Mouse (Mus musculus) retina, embryonic 14.5 days (tissue): ENCODE measurements around the gene Plekha6.
"Not testable (repeated sequence)": the region's sequence is repeated elsewhere in the genome, so short reads cannot be mapped to it uniquely, and the experiment has no call there.

Experiments
- DNase-seq: peaks from one replicate; pipeline ENCODE4 v3.0.0-alpha.2; 2015; ENCODE audit warnings: low spot score

Plekha6 gene

DNA sequence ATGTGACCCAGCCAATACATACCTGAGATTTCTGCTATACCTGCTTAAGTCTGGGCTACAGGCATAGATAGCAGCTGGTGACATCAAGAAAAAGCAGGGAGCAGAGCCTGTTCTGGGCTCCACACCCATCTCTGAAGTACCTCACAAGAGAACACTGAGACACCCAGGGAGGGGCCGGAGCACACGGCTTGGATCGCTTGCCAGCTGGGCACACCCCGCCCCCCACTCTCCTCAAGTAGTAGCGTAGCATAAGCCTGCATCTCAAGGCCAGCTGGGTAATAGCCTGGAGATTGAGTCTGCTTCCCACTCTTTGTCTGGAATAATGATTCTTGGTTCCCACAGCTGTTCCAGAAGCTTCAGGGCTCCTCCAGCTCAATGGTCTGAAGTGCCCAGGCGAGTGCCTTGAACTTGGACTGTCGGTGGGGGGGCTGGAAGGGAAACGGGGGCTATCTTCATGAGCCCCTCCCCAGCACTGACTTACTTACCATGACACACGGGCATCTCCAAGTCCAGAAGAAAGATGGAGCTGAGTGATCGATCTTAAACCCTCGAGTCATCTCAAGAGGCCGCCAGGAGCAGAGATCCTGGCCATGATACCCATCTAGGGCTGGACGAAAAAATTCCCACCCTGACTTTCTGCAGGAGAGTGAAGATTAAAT is 157.4 kb downstream of the Plekha6 start, which contains the start of gene Kiss1:
TSS of gene Kiss1 (plus strand) at position 609 of the 659 bp plus-strand sequence.
- DNase-seq, result no peak

DNA sequence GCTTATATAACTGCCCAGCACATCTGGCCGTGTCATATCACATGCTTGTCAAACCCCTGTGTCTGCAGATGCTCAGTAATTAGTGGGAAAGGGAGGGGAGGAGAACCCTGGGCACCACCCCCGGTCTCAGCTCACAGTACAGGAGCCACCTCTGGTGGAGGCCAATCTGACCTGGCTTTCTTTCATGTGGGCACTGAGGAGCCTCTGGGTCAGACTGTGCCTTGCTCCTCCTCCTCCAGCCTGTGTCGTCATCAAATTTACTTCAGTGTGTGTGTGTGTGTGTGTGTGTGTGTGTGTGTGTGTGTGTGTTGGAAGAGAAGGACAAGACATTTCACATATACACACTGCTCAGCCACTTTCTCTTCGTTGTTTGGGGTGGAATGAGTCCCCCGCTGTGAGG is 159.3 kb downstream of the Plekha6 start:
- DNase-seq, result no peak

DNA sequence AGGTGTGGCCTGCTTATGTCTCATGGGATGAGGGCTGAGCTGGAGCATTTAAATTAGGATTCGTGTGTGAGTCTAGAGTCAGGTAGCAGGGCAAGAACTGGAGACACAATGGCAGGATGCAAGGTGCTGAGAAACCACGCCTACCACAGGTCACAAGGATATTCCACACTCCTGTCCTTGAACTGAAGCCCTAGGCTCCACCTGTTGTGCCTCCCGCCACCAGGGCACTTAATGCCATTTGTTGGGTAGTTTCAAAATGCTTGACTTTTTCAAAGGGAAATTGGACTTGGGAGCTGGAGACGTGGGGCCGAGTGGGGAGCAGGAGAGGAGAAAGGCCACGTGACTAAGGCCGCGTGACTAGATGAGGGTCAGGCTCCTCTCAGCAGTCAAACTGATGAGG is 161.9 kb downstream of the Plekha6 start:
- DNase-seq, result no peak

DNA sequence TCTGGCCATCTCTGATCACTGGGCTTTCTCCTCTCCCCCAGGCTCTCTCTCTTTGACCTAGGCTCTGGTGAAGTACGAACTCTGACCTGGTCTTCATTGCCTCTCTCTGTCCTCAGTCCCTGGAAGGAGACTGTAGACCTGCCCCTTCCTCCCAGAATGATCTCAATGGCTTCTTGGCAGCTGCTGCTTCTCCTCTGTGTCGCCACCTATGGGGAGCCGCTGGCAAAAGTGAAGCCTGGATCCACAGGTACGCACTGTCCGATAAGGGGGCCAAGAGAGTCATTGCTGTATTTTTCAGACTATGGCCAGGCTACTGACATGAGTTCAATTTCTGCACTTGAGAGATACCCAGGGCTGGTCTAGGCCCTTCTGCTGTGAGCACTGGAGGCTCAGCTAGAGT is 163.1 kb downstream of the Plekha6 start:
- no peak for DNase-seq

DNA sequence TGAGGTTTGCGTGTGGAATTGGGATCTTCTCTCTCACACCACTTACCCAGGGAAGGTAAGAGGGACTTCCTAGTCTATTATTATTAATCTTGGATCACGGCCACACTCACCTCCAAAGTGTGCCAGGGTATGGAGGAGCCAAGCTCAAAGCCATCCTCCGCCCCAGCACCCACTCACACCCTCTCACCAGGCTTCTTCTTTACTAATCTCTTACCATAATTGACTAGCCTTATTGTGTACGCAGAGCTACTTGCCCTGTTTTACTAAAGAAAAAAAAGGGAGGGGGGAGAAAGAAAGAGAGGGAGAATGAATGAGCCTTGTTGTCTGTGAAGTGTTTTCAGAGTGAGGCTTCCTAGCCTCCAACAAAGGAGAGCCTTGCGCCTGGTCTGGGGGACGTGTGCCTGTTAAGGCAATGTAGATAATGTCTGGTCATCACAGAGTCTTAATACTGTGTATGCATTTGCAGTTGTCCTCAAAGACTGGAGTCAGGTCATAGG is 164.3 kb downstream of the Plekha6 start:
- DNase-seq, result no peak

DNA sequence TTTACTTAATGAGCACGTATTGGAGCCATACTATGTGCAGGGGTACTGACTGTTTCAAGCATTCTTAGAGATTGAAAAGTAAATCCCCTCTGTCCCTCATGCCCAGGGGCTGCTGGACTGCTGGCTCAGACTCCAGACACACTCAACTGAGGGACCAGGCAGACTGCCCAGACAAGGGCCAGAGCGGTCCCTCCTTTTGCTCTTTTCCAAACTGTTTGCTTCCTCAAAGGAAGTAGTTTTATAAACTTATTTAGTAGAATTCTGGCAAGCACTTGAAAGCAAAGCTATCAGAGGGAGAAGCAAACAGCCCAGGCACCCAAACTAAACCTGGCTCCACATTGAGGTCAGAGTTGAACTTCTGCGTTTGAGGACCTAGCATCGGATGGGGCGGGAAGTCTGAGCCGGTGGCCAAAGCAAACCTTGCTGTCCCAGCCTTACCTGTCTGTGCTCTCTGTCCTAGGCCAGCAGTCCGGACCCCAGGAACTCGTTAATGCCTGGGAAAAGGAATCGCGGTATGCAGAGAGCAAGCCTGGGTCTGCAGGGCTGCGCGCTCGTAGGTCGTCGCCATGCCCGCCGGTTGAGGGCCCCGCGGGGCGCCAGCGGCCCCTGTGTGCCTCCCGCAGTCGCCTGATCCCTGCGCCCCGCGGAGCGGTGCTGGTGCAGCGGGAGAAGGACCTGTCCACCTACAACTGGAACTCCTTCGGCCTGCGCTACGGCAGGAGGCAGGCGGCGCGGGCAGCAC is 165.1 kb downstream of the Plekha6 start:
- DNase-seq, result peak; percentile 28

DNA sequence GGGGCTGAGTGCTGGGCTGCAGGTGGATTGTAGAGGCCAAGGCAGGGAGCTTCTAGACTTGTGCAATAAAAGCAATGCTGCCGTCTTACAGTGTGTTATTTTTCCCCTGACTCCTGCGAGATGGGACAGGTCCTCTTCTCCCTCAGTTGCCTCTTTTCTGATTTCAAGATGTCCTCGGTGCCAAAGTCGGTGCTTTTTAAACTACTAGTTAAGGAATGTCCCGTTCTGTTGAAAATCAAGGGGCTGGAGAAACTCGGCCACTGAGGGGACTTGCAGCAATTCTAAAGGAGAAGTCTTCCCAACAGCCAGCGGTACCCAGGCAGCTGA is 165.6 kb downstream of the Plekha6 start:
- no peak for DNase-seq

DNA sequence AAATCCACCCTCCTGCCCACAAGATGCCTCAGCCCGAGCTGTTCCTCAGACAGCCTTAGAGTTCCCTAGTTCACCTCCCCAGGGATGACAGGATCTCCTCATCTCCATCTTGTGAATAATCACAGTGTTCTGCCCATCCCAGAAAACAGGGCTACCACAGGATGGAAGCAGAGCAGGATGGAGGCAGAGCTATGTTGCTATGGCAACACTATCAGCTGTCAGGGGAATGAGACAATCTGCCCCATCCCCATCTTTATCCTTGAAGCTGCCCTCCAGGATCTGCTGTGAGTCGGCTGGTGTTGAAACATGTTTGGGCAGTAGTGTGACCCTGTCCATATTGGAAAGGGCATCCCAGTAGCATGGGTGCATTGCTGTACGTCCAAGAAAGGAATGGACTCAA is 167.1 kb downstream of the Plekha6 start:
- peak; percentile 27 for DNase-seq

DNA sequence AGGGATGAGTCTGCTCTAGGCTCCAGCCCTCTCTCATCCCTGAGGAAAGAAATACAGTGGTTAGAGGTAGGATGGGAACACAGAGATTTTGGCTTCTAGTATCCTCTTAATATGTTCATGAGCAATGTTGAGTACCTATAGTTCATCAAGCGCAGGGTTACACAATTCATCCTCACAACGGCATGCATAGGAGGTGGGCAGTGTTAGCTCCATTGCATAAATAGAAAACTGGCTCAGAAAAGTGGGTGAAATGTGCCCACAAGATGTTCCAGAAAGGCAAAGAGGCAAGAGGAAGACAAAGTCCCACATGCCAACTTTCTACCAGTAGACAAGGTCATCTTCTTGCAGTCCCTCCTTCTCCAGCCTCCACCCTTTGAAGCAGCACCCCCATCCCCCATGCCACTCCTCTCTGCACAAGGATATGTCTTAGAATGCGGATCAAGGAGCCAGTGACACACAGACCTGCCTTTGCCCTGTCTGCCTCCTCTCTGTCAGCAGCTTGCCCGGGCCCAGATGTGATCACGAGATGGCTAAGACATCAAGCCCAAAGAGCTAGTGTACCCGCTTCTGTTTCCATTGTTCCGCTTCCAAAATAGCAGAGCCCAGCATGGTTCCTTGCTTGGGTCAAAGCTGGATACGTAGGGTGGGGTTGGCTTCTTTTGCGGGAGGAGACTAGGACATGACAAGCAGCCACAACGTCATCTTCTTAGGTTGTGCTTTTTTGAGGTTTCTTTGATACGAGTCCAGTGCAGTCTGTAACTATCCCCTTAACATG is 168.8 kb downstream of the Plekha6 start:
- no peak for DNase-seq

DNA sequence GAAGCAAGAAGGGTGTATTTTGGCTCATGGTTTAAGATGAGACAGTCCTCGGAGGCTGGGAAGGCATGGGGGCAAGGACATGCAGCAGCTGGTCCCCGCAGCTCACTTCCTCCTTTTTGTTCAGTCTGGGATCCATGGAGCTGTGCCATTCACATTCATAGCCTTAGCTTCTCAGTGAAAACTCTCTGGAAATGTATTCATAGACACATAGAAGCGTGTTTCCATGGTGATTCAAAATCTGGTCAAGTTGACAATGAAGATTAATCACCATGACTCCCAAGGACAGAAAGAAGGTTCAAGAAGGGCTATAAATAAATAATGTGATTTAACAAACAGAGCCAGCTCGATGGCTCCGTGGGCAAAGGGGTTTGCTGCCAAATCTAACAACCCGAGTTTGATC is 169.9 kb downstream of the Plekha6 start:
- no peak for DNase-seq

DNA sequence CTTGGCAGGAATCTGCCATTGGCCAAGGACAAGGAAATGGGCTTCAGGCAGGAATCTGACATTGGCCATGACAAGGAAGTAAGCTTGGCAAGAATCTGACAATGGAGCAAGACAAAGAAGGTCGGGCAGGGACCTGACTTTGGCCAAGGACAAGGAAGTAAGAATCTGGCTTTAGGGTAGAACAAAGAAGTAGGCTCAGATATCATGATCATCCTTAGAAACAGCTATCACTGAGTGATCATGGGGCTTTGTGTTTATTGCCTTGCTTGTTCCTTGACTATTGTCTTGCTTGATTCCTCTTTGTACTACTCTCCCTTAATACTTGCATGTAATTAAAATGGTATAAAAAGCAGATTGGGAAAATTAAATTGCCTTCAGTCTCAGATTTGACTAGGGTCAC is 176.4 kb downstream of the Plekha6 start:
- DNase-seq, result not testable (repeated sequence)

DNA sequence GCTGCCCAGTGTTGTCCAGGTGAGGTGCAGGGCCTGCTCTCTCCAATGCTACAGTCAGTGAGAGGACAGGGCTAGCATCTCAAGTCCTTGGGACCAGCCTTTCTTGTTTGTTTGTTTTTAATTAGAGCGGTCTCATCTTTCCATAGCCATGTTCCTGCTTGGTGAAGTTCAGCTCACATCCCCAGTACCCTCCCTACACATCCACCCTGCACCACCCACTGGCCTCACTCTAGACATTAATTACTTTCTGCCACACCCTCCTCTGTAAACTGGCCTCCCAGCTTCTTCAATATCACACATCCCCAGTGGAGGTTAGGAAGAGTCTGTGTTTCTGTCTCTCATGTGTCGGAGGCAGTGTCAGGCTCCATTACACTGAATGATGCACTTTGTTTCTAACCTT is 180.3 kb downstream of the Plekha6 start:
- no peak for DNase-seq

DNA sequence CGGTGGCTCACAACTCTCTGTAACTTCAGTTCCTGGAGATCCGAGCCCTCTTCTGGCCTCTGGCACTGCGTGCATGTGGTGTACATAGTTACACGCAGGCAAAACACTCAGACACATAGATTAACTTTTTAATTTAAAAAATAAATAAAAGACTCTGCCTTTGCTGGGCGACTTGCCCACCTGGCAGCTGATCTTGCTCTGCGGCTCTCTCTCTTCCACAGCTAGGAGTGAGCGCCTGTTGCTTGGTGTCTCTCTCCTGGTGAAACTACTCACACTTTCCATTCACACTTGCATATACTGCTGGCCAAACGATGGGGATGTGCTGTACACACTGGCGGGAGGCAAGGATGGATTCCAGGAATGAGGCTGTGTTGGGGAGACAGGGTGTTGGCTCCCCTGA is 182.5 kb downstream of the Plekha6 start:
- no peak for DNase-seq

DNA sequence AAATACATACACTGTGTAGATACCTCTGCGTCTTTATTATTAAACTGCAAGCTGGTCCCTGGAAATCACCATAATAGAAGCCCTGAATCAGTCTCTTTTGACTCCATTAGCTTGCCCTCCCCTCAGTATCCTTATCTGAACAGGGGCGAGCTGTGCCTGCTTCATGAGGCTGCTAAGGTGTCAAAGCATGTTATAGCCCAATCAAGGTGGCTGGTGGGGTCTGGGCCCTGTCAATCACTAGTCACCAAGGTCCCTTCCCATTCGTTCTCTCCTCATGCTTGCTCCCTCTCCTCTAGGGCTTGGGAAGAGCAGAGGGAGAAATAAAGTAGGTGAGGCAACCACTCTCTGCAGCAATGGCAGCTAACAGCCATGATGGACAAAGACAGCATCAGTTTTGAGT is 183.2 kb downstream of the Plekha6 start:
- DNase-seq, result no peak

DNA sequence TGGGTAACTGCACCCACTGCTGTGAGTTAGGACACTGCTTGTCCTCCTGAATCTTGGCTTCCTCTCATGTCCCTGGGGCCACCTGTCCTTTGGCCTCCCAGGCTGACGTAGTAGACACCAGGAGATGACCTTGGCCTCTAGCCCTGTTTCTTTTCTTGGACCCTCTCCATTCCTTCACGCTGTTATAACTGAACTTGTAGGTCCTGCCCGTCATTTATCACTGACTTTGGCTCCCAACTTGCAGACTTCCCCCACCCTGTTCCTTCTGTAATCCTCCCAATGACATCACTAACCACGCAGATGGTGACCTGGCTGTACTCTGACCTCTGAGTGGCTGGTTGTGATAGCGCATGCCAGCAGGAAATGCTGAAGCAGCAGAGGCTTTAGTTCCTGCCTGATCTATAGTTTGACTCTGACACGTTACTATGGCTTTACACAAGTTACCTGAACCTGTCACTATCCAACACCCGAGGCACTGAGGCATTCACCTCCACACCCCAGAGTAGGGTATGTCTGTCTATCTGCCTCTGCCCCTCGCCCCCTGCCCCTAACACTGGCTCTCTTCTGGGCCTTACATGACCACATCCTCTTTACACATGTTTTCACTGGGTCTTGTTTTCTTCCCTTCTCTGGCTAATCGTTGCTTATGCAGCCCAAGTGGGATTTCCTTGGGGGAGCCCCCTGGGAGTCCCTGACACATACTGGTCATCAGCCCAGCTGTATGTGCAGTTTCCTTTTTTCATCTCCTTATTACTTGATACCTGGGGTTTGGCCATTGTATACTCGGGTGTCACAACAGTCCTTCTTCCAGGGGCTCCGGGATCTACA is 183.9 kb downstream of the Plekha6 start:
- no peak for DNase-seq

DNA sequence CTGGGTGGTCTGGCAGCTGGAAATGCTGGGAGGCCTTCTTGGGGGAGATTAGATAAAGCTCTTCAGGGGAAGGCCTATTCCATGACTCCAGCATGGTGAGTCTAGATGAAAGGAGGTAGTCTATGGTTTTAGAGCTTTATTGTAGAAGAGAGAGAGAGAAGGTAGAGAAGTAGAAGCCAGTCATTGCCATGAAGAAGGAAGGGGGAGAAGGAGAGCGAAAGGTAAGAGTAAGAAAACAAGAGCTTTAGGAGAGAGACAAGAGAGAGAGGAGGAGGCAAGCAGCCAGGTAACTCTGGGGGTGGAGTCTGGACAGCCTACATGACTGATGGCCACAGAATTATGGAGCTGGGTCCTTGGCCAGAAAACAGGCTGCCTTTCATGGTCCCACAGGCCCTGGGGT is 186.2 kb downstream of the Plekha6 start, which contains the start of gene Ren1:
TSS of gene Ren1 (plus strand) at position 301 of the 400 bp plus-strand sequence.
- no peak for DNase-seq

DNA sequence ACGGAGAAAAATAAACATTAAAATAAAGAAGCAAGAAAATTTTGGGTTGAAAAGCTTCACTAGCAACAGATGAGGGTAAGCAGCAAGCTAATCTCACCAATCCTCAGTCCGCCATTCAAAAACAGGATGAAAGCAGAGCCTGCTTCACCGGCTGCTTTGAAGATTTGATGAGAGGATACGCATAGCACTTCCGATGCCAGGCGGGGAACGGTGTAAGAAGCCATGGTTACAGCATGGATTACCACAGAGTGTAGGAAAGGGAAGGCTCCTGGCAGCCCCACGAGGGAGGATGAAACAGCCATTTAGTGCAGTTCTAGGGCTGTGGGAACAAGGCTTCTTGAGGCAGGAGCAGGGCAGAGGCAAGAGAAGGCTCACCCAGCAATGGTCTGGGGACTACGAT is 187.8 kb downstream of the Plekha6 start:
- DNase-seq, result no peak
